27 mouse cellular contexts compared by ENCODE assay signal in genomic region chr9:101240161-101240560, GRCm38 (mm10).
"Had no signal": no experiment of that assay in that cellular context is flagged by ENCODE, and none has a peak within 500 bp of the region (broad histone marks: within the 10 kb centered on the region; RNA-seq: fewer than 3 reads in every experiment).

No protein-coding gene starts in this region.

- H3K27me3 ChIP-seq: heart, embryonic 13.5 days; heart, embryonic 15.5 days; hindbrain, embryonic 12.5 days; intestine, embryonic 15.5 days; limb, embryonic 13.5 days; limb, embryonic 15.5 days; liver, embryonic 12.5 days had no signal

- H3K4me1 ChIP-seq: hindbrain, embryonic 10.5 days; hindbrain, embryonic 12.5 days; intestine, embryonic 15.5 days; limb, embryonic 15.5 days had no signal

- H3K4me3 ChIP-seq: heart, adult 2 months; heart, embryonic 13.5 days; heart, embryonic 15.5 days; hindbrain, embryonic 10.5 days; hindbrain, embryonic 12.5 days; intestine, embryonic 15.5 days; layer of hippocampus, adult 2 months; left cerebral cortex, adult 2 months; limb, embryonic 13.5 days; limb, embryonic 15.5 days; liver, embryonic 12.5 days had no signal

- DNase-seq: gastrocnemius, postnatal 14 days; heart, adult 11 months; heart, adult 2 months; heart, postnatal 14 days; heart, postnatal 36 days; kidney, adult 18-20 months; kidney, adult 8-10 months; kidney, postnatal 10 days; kidney, postnatal 25 days; kidney, postnatal 4 days; left cerebral cortex, postnatal 4 days had no signal

- H3K9me3 ChIP-seq: heart, embryonic 13.5 days; heart, embryonic 15.5 days; hindbrain, embryonic 10.5 days; hindbrain, embryonic 12.5 days; intestine, embryonic 15.5 days; limb, embryonic 13.5 days; limb, embryonic 15.5 days; liver, embryonic 12.5 days had no signal

- H3K36me3 ChIP-seq: heart, embryonic 13.5 days; heart, embryonic 15.5 days; hindbrain, embryonic 10.5 days; hindbrain, embryonic 12.5 days; intestine, embryonic 15.5 days; limb, embryonic 13.5 days; limb, embryonic 15.5 days; liver, embryonic 12.5 days had no signal

- H3K27ac ChIP-seq: heart, adult 2 months; heart, embryonic 13.5 days; heart, embryonic 15.5 days; hindbrain, embryonic 10.5 days; hindbrain, embryonic 12.5 days; hindbrain, embryonic 14.5 days; intestine, embryonic 15.5 days; layer of hippocampus, adult 2 months; left cerebral cortex, adult 2 months; limb, embryonic 13.5 days; limb, embryonic 15.5 days; liver, embryonic 12.5 days; liver, embryonic 14.5 days had no signal

- ATAC-seq: hindbrain, embryonic 16.5 days; inflammation-experienced regulatory T-cells, adult 6 months; intestine, embryonic 15.5 days; intestine, postnatal 0 days; liver, embryonic 12.5 days had no signal

- H3K9ac ChIP-seq: heart, embryonic 13.5 days; heart, embryonic 15.5 days; hindbrain, embryonic 12.5 days; hindbrain, embryonic 14.5 days; intestine, embryonic 15.5 days; limb, embryonic 13.5 days; limb, embryonic 15.5 days; liver, embryonic 12.5 days; liver, embryonic 14.5 days had no signal

- H3K4me2 ChIP-seq: heart, embryonic 11.5 days; heart, embryonic 13.5 days; heart, embryonic 15.5 days; hindbrain, embryonic 12.5 days; hindbrain, embryonic 14.5 days; intestine, embryonic 15.5 days; limb, embryonic 13.5 days; limb, embryonic 15.5 days; liver, embryonic 12.5 days had no signal
